Mouse (Mus musculus): Measurements from ENCODE around the gene Hpd.

GRCm38 (mm10) chr5:123135471-123136360, 46.8 kb downstream of the Hpd start:
- TF ChIP-seq CTCF (IDR thresholded peaks at IDR 0.05; ENCODE audit: extremely low read depth, insufficient read length, insufficient replicate concordance, low read depth, low read length) (no peak), POLR2A (IDR thresholded peaks at IDR 0.05; ENCODE audit: low read depth, low read length) (no peak; the same call in 1 of the 2 replicates)
